Mouse (Mus musculus) monocyte, adult 5-6 weeks (primary cell): ENCODE results near the gene Arl2bp. TPM values are rescaled to one million over a fixed set of nuclear protein-coding genes. Genes with fewer than 3 reads are reported as not detected.

Experiments
- ATAC-seq: fragments of 153-309, 156-312 bp; replicated peaks from 2 replicates; pipeline ENCODE4 v1.8.0; 2017; ENCODE audit warnings: mild to moderate bottlenecking; ENCODE audit not compliant: low TSS enrichment, insufficient number of reproducible peaks, severe bottlenecking, poor library complexity, low FRiP score
- total RNA-seq: library from RNA; stranded (forward); fragments of 200-1000, 200-491, 200-594 nt; gene quantifications from 3 replicates; pipeline ENCODE4 v1.2.3, GENCODE M21; 2017

Gene Arl2bp
- total RNA-seq, 1 experiment from 2014 or later: 40.4 TPM

- ATAC-seq: no peak
Measured at GRCm38 (mm10) chr8:94715871-94716270, 49.5 kb downstream of the Arl2bp start.

- ATAC-seq: no peak
Measured at GRCm38 (mm10) chr8:94716841-94717240, 50.4 kb downstream of the Arl2bp start.

Other genes with a start within 250 kb of the Arl2bp start
- gene Nlrc5, start 232.2 kb upstream of the Arl2bp start, total RNA-seq: 77.4 to 130 TPM (median 92.6 TPM) in 3 replicates
- 6.0 to 7.8 TPM (median 6.9 TPM) in 3 replicates for gene Cpne2, start 133.6 kb upstream of the Arl2bp start, total RNA-seq
- gene Rspry1, start 64.7 kb upstream of the Arl2bp start, total RNA-seq: 28.6 to 43.8 TPM (median 33.3 TPM) in 3 replicates
- 77.7 to 137 TPM (median 127 TPM) in 3 replicates for gene Fam192a, start 64.6 kb upstream of the Arl2bp start, total RNA-seq
- gene Pllp, start 29.7 kb downstream of the Arl2bp start, total RNA-seq: not detected in 3 replicates
- 0.11 to 0.87 TPM (median 0.57 TPM) in 3 replicates for gene Ccl22, start 79.0 kb downstream of the Arl2bp start, total RNA-seq
- gene Cx3cl1, start 105.4 kb downstream of the Arl2bp start, total RNA-seq: not detected in 3 replicates
- not detected in 3 replicates for gene Ccl17, start 143.9 kb downstream of the Arl2bp start, total RNA-seq
- 23.0 to 27.5 TPM (median 25.1 TPM) in 3 replicates for gene Coq9, start 171.7 kb downstream of the Arl2bp start, total RNA-seq
- 17.0 to 23.7 TPM (median 17.3 TPM) in 3 replicates for gene Ciapin1, start 171.8 kb downstream of the Arl2bp start, total RNA-seq
- 36.9 to 49.4 TPM (median 40.6 TPM) in 3 replicates for gene Polr2c, start 190.8 kb downstream of the Arl2bp start, total RNA-seq
- 0.97 to 4.5 TPM (median 1.2 TPM) in 3 replicates for gene Dok4, start 209.7 kb downstream of the Arl2bp start, total RNA-seq